Mouse (Mus musculus): Measurements from ENCODE around the gene Adam30. TPM values are rescaled to one million over a fixed set of nuclear protein-coding genes. Genes with fewer than 3 reads are reported as not detected.

Gene Adam30
- polyA plus RNA-seq, 1 experiment from 2014 or later: not detected

GRCm38 (mm10) chr3:98147706-98148105 is 12.7 kb upstream of the Adam30 start:
- DNase-seq (no peak), ATAC-seq (ENCODE audit: low read depth) (no peak)
- 78% methylated on average over 14 of the region's 14 CpGs for WGBS (ENCODE audit: insufficient replicate concordance)
- no peak overlapping the region for H3K4me3 ChIP-seq (replicated peaks)
- H3K27me3 ChIP-seq: no peaks in the 10 kb centered on the region
- no peak overlapping the region for H3K27ac ChIP-seq
- no peaks in the 10 kb centered on the region for H3K9me3 ChIP-seq (replicated peaks)
- no peak overlapping the region for H3K9ac ChIP-seq
- no peak overlapping the region for H3K4me2 ChIP-seq
- no peaks in the 10 kb centered on the region for H3K4me1 ChIP-seq (replicated peaks)
- H3K36me3 ChIP-seq: peaks cover 59% of the 10 kb centered on the region

GRCm38 (mm10) chr3:98149881-98150280 is 10.5 kb upstream of the Adam30 start:
- H3K4me3 ChIP-seq (replicated peaks): no peak overlapping the region

GRCm38 (mm10) chr3:98151016-98151415 is 9.4 kb upstream of the Adam30 start:
- Histone ChIP-seq H3K36me3 (peaks cover 28% of the 10 kb centered on the region), H3K4me1 (replicated peaks) (no peaks in the 10 kb centered on the region), H3K4me3 (replicated peaks) (no peak overlapping the region), H3K4me2 (no peak overlapping the region), H3K27ac (no peak overlapping the region), H3K9ac (no peak overlapping the region), H3K9me3 (replicated peaks) (no peaks in the 10 kb centered on the region), H3K27me3 (no peaks in the 10 kb centered on the region)
- 71% methylated on average over 10 of the region's 10 CpGs for WGBS (ENCODE audit: insufficient replicate concordance)
- ATAC-seq (ENCODE audit: low read depth) (no peak), DNase-seq (no peak)

More at GRCm38 (mm10) chr3:98149881-98150280, 10.5 kb upstream of the Adam30 start:
- Histone ChIP-seq H3K9ac (no peak overlapping the region), H3K27me3 (no peaks in the 10 kb centered on the region), H3K36me3 (peaks cover 38% of the 10 kb centered on the region), H3K4me1 (replicated peaks) (no peaks in the 10 kb centered on the region), H3K4me2 (no peak overlapping the region), H3K27ac (no peak overlapping the region), H3K9me3 (replicated peaks) (no peaks in the 10 kb centered on the region)
- no peak for DNase-seq
- no peak for ATAC-seq (ENCODE audit: low read depth)
- 82% methylated on average over 11 of the region's 11 CpGs for WGBS (ENCODE audit: insufficient replicate concordance)

- ATAC-seq (ENCODE audit: low read depth) (no peak), DNase-seq (no peak)
- Histone ChIP-seq H3K27me3 (no peaks in the 10 kb centered on the region), H3K4me1 (replicated peaks) (no peaks in the 10 kb centered on the region), H3K9ac (no peak overlapping the region), H3K4me3 (replicated peaks) (no peak overlapping the region), H3K9me3 (replicated peaks) (no peaks in the 10 kb centered on the region), H3K36me3 (peaks cover 3% of the 10 kb centered on the region), H3K27ac (no peak overlapping the region), H3K4me2 (no peak overlapping the region)
Observed at GRCm38 (mm10) chr3:98153460-98153859, 7.0 kb upstream of the Adam30 start.

GRCm38 (mm10) chr3:98156158-98156557 is 4.3 kb upstream of the Adam30 start:
- ATAC-seq (ENCODE audit: low read depth): no peak
- DNase-seq: no peak
- WGBS (ENCODE audit: insufficient replicate concordance): 64% methylated on average over 4 of the region's 4 CpGs

GRCm38 (mm10) chr3:98157073-98157472 is 3.4 kb upstream of the Adam30 start:
- Histone ChIP-seq H3K4me2 (no peak overlapping the region), H3K9me3 (replicated peaks) (no peaks in the 10 kb centered on the region), H3K27ac (no peak overlapping the region), H3K4me1 (replicated peaks) (no peaks in the 10 kb centered on the region), H3K36me3 (no peaks in the 10 kb centered on the region), H3K27me3 (no peaks in the 10 kb centered on the region), H3K4me3 (replicated peaks) (no peak overlapping the region), H3K9ac (no peak overlapping the region)
- no peak for ATAC-seq (ENCODE audit: low read depth)
- DNase-seq: no peak
- WGBS (ENCODE audit: insufficient replicate concordance): 23% methylated on average over 2 of the region's 2 CpGs

More at GRCm38 (mm10) chr3:98156158-98156557, 4.3 kb upstream of the Adam30 start:
- Histone ChIP-seq H3K4me2 (no peak overlapping the region), H3K9me3 (replicated peaks) (no peaks in the 10 kb centered on the region), H3K36me3 (no peaks in the 10 kb centered on the region), H3K4me1 (replicated peaks) (no peaks in the 10 kb centered on the region), H3K27ac (no peak overlapping the region), H3K4me3 (replicated peaks) (no peak overlapping the region), H3K9ac (no peak overlapping the region), H3K27me3 (no peaks in the 10 kb centered on the region)

- H3K9ac ChIP-seq: no peak overlapping the region
Observed at GRCm38 (mm10) chr3:98157585-98157984, 2.8 kb upstream of the Adam30 start.

GRCm38 (mm10) chr3:98158646-98159045 is 1.8 kb upstream of the Adam30 start:
- H3K36me3 ChIP-seq: no peaks in the 10 kb centered on the region
- WGBS (ENCODE audit: insufficient replicate concordance): 54% methylated on average over 4 of the region's 4 CpGs
- H3K4me1 ChIP-seq (replicated peaks): no peaks in the 10 kb centered on the region
- ATAC-seq (ENCODE audit: low read depth): no peak
- no peak overlapping the region for H3K4me2 ChIP-seq
- DNase-seq: no peak
- H3K27me3 ChIP-seq: no peaks in the 10 kb centered on the region
- no peak overlapping the region for H3K27ac ChIP-seq
- no peak overlapping the region for H3K4me3 ChIP-seq (replicated peaks)
- no peak overlapping the region for H3K9ac ChIP-seq
- no peaks in the 10 kb centered on the region for H3K9me3 ChIP-seq (replicated peaks)

More at GRCm38 (mm10) chr3:98157585-98157984, 2.8 kb upstream of the Adam30 start:
- H3K4me1 ChIP-seq (replicated peaks): no peaks in the 10 kb centered on the region
- WGBS (ENCODE audit: insufficient replicate concordance): 15% methylated on average over 2 of the region's 2 CpGs
- H3K27ac ChIP-seq: no peak overlapping the region
- no peak overlapping the region for H3K4me2 ChIP-seq
- H3K27me3 ChIP-seq: no peaks in the 10 kb centered on the region
- DNase-seq: no peak
- H3K9me3 ChIP-seq (replicated peaks): no peaks in the 10 kb centered on the region
- H3K4me3 ChIP-seq (replicated peaks): no peak overlapping the region
- no peak for ATAC-seq (ENCODE audit: low read depth)
- H3K36me3 ChIP-seq: no peaks in the 10 kb centered on the region

GRCm38 (mm10) chr3:98159289-98159688 is 1.1 kb upstream of the Adam30 start:
- no peak overlapping the region for H3K27ac ChIP-seq
- no peaks in the 10 kb centered on the region for H3K4me1 ChIP-seq (replicated peaks)
- ATAC-seq (ENCODE audit: low read depth) (no peak), DNase-seq (no peak)
- no peak overlapping the region for H3K9ac ChIP-seq
- H3K4me2 ChIP-seq: no peak overlapping the region
- no peaks in the 10 kb centered on the region for H3K9me3 ChIP-seq (replicated peaks)
- WGBS (ENCODE audit: insufficient replicate concordance): 61% methylated on average over 4 of the region's 4 CpGs
- H3K4me3 ChIP-seq (replicated peaks): no peak overlapping the region
- H3K36me3 ChIP-seq: no peaks in the 10 kb centered on the region
- H3K27me3 ChIP-seq: no peaks in the 10 kb centered on the region

- DNase-seq (no peak), ATAC-seq (ENCODE audit: low read depth) (no peak)
- H3K4me2 ChIP-seq: no peak overlapping the region
- no peaks in the 10 kb centered on the region for H3K36me3 ChIP-seq
- no peak overlapping the region for H3K27ac ChIP-seq
- 54% methylated on average over 4 of the region's 4 CpGs for WGBS (ENCODE audit: insufficient replicate concordance)
- H3K9ac ChIP-seq: no peak overlapping the region
- H3K27me3 ChIP-seq: no peaks in the 10 kb centered on the region
- H3K4me1 ChIP-seq (replicated peaks): no peaks in the 10 kb centered on the region
- no peaks in the 10 kb centered on the region for H3K9me3 ChIP-seq (replicated peaks)
- H3K4me3 ChIP-seq (replicated peaks): no peak overlapping the region
Observed at GRCm38 (mm10) chr3:98178340-98178739, 17.9 kb downstream of the Adam30 start.

GRCm38 (mm10) chr3:98180805-98181204 is 20.4 kb downstream of the Adam30 start:
- no peak for ATAC-seq (ENCODE audit: low read depth)
- H3K9me3 ChIP-seq (replicated peaks): no peaks in the 10 kb centered on the region
- no peak overlapping the region for H3K9ac ChIP-seq

GRCm38 (mm10) chr3:98185163-98185714 is 24.8 kb downstream of the Adam30 start:
- H3K27ac ChIP-seq: no peak overlapping the region
- no peak for ATAC-seq (ENCODE audit: low read depth)

More at GRCm38 (mm10) chr3:98180805-98181204, 20.4 kb downstream of the Adam30 start:
- DNase-seq: no peak
- H3K27me3 ChIP-seq: no peaks in the 10 kb centered on the region
- no peaks in the 10 kb centered on the region for H3K36me3 ChIP-seq
- no peak overlapping the region for H3K4me2 ChIP-seq
- no peak overlapping the region for H3K4me3 ChIP-seq (replicated peaks)
- H3K4me1 ChIP-seq (replicated peaks): no peaks in the 10 kb centered on the region
- 21% methylated on average over 7 of the region's 7 CpGs for WGBS (ENCODE audit: insufficient replicate concordance)
- no peak overlapping the region for H3K27ac ChIP-seq

More at GRCm38 (mm10) chr3:98185163-98185714, 24.8 kb downstream of the Adam30 start:
- H3K9me3 ChIP-seq (replicated peaks): no peaks in the 10 kb centered on the region
- no peaks in the 10 kb centered on the region for H3K4me1 ChIP-seq (replicated peaks)
- no peak overlapping the region for H3K4me2 ChIP-seq
- no peaks in the 10 kb centered on the region for H3K27me3 ChIP-seq
- H3K36me3 ChIP-seq: no peaks in the 10 kb centered on the region
- DNase-seq: no peak
- no peak overlapping the region for H3K9ac ChIP-seq
- WGBS (ENCODE audit: insufficient replicate concordance): 72% methylated on average over 10 of the region's 10 CpGs
- H3K4me3 ChIP-seq (replicated peaks): no peak overlapping the region
